Mouse (Mus musculus) kidney, postnatal 36 days (tissue): ENCODE data around the gene Fli1.
A peak's percentile ranks its signal among the peaks of the same experiment; 100 is the strongest.

Experiments used
- DNase-seq, 2 experiments: peaks; one replicate each; pipeline ENCODE4 v3.0.0; 2021 to 2022; ENCODE audit warnings: mixed read lengths in 2 of 2

Gene Fli1

GRCm38 (mm10) chr9:32522536-32523245 lies 20.0 kb downstream of the Fli1 start:
- DNase-seq = no peak

- no peak for DNase-seq
Observed at GRCm38 (mm10) chr9:32521331-32521730, 21.3 kb downstream of the Fli1 start.

DNA sequence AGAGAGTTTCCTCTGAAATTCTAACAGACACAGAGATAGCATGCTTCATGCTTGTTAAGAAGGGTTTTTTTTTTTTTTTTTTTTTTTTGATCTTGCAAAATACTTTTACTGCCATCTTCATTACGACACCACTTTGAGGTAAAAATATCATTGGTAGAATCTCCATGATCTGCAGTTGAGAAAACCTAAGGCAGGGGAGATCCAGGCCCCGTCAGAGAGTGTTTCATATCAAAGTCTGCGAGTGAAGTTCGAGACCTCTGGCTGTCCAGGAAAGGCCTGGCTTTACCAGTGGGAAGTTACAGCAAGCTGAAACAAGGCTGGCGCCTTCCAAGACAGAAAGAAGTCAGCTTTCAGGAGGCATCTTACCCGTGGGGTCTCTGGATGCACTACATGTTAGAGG lies 21.8 kb downstream of the Fli1 start:
- DNase-seq = no peak

DNA sequence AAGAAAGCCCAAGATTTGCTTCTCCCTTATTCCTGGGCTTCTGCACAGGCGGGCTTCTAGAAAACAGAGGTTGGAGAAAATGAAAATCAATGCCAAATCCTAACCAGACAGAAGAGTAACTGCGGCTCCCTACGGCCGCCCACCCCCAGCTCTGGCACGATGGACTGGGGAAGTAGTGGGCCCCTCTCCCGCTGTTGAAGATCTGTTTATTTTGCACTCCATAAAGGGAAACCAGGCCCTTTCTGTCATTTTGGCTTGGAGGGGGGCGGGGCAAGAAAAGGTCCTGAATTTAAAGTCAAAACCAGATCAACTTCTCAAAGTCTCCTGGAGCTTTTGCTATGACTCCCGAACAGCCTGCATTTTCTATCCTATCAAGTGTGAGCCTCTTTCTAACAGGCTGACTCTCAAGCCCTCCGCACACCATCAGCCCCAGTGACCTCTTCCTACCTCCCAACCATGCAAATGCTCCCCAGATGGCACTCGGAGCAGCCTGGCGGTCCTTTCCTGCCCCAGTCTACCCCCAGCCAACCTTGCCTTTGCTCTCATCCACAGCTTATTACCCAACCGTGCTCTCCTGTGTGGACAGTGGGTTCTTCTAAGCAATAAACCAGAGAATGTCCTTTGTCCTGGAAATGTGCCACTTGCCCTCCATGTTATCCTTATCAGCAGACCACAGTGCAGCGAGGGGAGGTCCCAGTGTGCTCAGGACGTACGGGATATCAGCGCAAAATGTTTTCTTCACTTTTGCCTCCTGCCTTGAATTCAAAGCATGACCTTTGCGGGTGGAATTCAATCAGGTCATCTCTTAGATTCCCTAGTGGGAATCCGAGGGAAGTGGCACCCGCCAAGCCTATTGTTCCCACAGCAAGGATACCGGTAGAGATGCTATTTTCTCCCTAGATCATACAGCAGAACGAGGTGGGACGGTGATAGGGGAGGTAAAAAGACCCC lies 23.3 kb downstream of the Fli1 start:
- DNase-seq = peak in 1 of 2 experiments; percentile 61

DNA sequence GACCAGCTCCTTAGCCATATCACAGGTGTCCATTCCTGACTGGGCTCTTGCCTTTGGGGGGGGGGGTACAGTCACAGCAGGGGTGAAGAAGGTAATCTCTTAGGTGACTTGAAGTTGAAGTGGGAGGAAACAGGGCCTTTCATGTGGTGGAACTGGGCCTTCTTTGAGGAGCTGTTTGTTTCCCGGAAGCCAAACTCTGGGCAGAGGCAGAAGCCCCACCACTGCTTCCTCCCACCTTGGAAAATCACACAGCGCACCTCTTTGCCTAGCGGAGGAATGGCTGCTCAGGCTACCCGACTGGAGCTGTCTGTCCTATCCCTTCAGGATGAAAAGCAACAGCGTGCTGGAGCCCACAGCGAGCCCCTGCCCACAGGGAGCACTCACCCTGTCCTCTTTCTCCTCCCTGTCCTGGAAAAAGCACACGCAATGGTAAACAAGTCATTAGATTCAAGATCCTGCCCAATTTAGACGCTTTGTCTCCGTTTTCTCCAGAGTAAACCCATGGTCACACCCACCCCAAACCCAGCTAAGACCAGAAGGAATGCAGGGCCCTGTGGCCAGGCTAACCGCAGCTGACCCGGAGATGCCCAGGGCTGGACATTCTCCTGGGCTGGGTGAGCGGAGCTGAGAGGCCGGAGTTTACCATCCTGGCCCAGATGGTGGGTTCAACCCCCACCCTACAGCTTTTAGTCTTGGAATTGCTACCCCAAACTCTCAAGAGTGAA lies 24.1 kb downstream of the Fli1 start:
- DNase-seq = no peak

GRCm38 (mm10) chr9:32516691-32517090 lies 26.0 kb downstream of the Fli1 start:
- DNase-seq = no peak

DNA sequence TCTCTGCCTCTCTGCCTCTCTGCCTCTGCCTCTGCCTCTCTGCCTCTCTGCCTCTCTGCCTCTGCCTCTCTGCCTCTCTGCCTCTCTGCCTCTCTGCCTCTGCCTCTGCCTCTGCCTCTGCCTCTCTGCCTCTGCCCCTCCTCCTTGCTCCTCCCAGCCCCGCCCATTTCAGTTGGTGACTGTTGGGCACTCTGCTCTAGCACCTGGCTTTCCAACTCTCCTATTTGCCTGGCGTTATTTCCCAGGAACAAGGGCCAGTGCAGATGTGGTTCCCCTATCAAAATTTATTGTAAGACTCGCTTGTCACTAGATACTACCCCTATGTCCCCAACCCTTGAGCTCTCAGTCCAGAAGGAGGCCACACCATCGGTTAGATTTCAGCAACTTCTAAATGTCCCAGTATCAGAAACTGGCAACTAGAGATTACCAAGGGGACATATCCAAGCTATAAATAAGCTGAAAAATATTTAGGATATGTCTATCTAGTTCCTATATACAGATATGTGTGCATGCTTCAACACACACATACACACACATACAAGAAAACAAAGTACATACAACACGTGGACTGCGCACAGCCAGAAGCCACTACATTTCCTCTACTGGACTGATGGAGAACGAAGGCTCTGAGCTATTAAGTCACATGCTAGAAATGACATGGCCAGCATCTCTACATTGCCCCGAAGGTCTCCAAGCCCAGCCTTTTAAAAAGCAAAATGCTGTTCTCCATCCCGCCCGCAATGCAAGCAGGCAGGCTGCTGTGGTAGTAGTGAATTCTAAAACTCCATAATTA lies 26.6 kb downstream of the Fli1 start:
- DNase-seq = peak in 1 of 2 experiments; percentile 51

GRCm38 (mm10) chr9:32514406-32515058 lies 28.1 kb downstream of the Fli1 start:
- no peak for DNase-seq

GRCm38 (mm10) chr9:32513471-32513870 lies 29.2 kb downstream of the Fli1 start:
- DNase-seq = no peak

- no peak for DNase-seq
Observed at GRCm38 (mm10) chr9:32510454-32511263, 32.0 kb downstream of the Fli1 start.

DNA sequence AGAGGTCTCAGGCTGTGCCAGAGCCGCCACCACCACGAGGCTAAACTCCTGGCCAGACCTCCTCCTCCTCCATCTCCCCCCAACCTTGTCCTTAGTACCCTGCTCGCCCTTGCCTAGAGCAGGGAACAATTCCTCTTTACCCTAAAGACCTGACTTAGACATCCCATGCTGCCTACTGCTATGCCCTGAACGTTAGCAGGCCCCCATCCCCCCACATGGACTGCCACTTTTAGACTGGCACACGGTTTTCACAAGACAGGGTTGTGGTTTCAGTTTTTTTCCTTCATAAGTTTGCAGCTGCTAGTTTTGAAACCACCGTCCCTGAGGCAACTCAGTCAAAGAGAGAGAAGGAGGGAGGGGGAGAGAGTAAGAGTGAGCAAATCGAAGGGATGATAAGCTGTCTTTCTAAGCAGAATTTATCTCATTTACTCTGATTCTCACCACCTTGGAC lies 32.9 kb downstream of the Fli1 start:
- peak in 1 of 2 experiments; percentile 35 for DNase-seq

DNA sequence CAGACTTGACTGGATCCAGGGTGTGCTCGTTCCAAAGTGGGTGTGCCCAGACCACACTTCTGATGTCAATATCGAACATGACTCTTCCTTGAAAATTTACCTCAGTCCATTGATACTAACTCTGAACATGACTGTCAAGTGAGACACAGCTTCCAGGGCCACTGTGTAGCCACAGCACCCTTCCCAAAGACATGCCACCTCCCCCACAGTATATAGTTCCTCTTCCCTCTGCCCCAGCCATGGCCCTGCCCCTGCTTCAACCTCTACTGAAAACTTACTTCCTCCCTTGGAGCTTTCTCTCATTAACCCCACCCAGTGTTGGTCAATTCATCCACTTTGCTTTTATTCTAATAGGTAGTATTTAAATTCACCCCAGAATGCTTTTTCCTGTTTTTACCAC lies 34.0 kb downstream of the Fli1 start:
- peak in 1 of 2 experiments; percentile 53 for DNase-seq

- DNase-seq = no peak
Observed at GRCm38 (mm10) chr9:32508118-32508517, 34.5 kb downstream of the Fli1 start.

GRCm38 (mm10) chr9:32506866-32507861 lies 35.5 kb downstream of the Fli1 start:
- no peak for DNase-seq

DNA sequence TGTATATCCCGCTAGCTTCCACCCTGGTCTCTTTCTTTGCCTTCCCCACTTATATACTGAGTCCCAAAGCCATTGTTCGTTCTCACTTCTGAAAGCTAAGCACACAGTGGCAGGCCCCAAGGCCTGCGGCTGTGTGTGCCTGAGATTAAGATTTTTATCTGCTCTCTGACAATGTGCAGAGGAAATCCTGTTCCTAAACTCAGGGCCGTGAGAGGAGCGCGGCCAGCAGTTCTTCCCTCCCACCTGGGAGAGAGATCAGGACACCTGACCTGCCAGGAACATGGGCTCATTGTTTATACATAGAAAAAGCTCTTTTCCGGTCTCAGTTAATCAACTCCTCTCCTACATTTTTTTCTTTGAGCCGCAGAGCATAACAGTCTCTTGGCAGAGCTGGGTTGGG lies 36.5 kb downstream of the Fli1 start:
- peak; percentile 52 to 75 for DNase-seq

DNA sequence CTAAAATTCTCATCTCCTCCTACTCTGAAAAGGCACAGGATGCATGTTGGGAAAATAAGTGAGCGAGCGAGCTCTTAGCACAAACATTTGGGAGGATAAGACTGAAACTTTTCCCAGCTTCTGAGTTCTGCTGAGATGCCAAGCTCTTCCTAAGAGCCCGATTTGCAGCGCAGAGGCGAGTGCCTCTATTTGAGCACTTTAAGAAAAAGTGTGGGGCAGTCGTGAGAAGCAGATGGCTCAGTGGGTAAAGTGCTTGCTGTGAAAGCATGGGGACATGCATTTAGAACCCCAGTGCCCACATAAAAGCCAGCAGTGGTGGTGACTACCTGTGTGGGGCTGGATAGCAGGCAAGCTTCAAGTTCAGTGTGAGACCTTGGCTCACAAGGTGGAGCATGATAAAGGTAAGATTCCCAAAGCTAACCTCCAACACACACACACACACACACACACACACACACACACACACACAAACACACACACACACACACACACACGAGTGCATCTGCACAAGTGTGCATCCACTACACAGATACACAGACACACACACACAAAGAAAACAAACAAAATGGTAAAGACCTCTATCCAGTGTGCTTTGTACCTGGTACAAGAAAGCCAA lies 37.1 kb downstream of the Fli1 start:
- peak in 1 of 2 experiments; percentile 61 for DNase-seq

DNA sequence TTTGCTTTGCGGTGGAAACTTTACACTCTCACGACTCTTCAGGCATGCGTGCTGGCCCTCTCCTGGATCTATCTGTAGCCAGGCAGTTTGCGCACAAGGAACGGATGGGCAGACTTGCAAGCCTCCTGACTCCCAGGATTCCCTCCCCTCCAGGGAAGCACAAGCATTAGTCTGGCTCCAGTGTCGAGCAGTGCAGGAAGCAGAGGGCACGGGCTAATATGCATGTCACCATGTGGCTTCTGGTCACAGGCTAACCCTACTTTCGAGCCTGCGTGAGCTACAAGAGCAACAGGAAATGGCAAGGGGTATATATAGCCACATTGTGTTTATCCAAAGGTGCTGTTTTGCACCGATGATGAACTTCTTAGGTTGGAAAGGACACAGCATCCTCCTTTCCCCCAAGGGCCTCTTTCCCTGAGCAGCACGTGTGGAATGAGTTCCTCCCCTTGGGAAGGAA lies 38.6 kb downstream of the Fli1 start:
- peak; percentile 56 to 58 for DNase-seq

DNA sequence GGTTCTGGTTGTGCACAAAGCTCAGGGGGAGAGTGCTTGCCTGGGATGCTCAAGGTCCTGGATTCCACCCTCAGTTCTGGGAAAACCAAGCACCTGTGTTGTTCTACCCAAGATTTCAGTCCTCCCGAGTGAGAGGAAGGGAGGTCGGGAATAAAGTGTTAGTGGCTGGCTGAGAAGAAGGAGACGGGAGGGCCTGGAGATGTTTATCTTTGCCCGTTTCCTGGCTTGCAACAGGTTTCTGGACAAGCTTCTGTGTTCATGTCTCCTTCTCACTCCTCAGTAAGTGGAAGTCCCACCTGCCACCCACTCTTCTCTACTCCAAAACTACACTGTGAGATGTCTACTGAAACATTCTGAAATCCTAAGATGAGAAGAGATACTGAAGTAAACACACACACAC lies 39.2 kb downstream of the Fli1 start:
- DNase-seq = no peak
